Mouse (Mus musculus): ENCODE measurements around the gene Otof. TPM values are rescaled to one million over a fixed set of nuclear protein-coding genes. Genes with fewer than 3 reads are reported as not detected.

Otof gene
- polyA plus RNA-seq, 1 experiment from 2014 or later: 0.53 TPM

DNA sequence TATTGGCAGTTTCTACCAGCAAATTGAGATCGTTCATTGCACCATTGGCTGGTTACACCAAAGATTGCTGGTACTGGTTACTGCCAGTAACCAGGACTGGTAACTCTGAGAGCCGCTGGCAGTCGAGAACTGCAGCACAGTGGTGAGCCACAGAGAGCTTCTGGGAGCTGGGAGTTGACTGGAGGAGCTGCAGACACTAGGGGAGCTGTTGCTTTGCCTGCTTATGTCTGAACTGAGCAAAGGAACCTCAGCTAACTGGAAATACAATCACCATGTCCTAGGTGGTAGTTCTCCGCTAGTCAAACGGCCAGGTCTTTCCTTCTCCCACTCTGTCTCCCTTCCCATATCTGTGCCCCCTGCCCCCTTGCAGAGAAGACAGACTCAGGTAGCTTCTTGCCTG lies 19.5 kb downstream of the Otof start:
- WGBS: 70% methylated on average over 5 of the region's 5 CpGs
- ATAC-seq: no peak

GRCm38 (mm10) chr5:30440308-30440906 lies 21.3 kb downstream of the Otof start:
- Histone ChIP-seq H3K4me2 (ENCODE audit: low read depth, low read length) (no peak overlapping the region), H3K4me3 (ENCODE audit: low read length) (no peak overlapping the region), H3K27ac (ENCODE audit: low read length) (no peak overlapping the region), H3K9ac (ENCODE audit: low read depth, low read length) (no peak overlapping the region), H3K36me3 (ENCODE audit: control insufficient read depth, insufficient read depth, low read length) (no peaks in the 10 kb centered on the region), H3K4me1 (ENCODE audit: control insufficient read depth, insufficient read depth, low read length) (no peaks in the 10 kb centered on the region), H3K9me3 (ENCODE audit: control insufficient read depth, low read length) (no peaks in the 10 kb centered on the region), H3K27me3 (replicated peaks; ENCODE audit: control insufficient read depth, insufficient read depth, low read length) (no peaks in the 10 kb centered on the region)
- whole genome bisulfite sequencing: 84% methylated on average over 8 of the region's 8 CpGs
- no peak for ATAC-seq

More for the DNA sequence above, 19.5 kb downstream of the Otof start:
- Histone ChIP-seq H3K4me2 (ENCODE audit: low read depth, low read length) (no peak overlapping the region), H3K27me3 (replicated peaks; ENCODE audit: control insufficient read depth, insufficient read depth, low read length) (no peaks in the 10 kb centered on the region), H3K36me3 (ENCODE audit: control insufficient read depth, insufficient read depth, low read length) (no peaks in the 10 kb centered on the region), H3K4me3 (ENCODE audit: low read length) (no peak overlapping the region), H3K27ac (ENCODE audit: low read length) (no peak overlapping the region), H3K9ac (ENCODE audit: low read depth, low read length) (no peak overlapping the region), H3K9me3 (ENCODE audit: control insufficient read depth, low read length) (no peaks in the 10 kb centered on the region), H3K4me1 (ENCODE audit: control insufficient read depth, insufficient read depth, low read length) (no peaks in the 10 kb centered on the region)

- Histone ChIP-seq H3K4me3 (ENCODE audit: low read length) (no peak overlapping the region), H3K27me3 (replicated peaks; ENCODE audit: control insufficient read depth, insufficient read depth, low read length) (no peaks in the 10 kb centered on the region), H3K27ac (ENCODE audit: low read length) (no peak overlapping the region), H3K9ac (ENCODE audit: low read depth, low read length) (no peak overlapping the region), H3K36me3 (ENCODE audit: control insufficient read depth, insufficient read depth, low read length) (no peaks in the 10 kb centered on the region), H3K4me2 (ENCODE audit: low read depth, low read length) (no peak overlapping the region), H3K9me3 (ENCODE audit: control insufficient read depth, low read length) (no peaks in the 10 kb centered on the region), H3K4me1 (ENCODE audit: control insufficient read depth, insufficient read depth, low read length) (no peaks in the 10 kb centered on the region)
- 51% methylated on average over 2 of the region's 2 CpGs for WGBS
- ATAC-seq: no peak
Observed at GRCm38 (mm10) chr5:30438931-30439330, 22.8 kb downstream of the Otof start.

DNA sequence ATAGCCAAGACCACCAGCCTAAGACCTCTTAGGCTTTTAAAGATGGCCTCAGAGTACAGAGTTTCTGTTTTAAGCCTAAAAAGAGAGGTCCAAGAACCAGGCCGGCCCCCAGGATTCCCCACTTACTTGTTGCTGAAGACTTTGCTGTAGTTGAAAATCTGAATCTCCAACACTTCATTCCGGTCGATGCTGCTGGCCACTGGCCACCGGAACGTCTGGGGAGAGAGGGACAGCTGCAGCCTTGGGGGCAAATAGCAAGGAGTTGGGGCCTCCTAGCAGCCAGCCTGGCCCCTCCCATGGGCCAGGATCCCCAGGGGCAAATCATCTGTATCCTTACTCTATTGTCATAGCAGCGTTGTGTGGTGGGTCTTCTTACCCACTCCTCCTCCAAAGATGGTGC lies 34.3 kb downstream of the Otof start:
- WGBS: 84% methylated on average over 6 of the region's 6 CpGs
- Histone ChIP-seq H3K4me2 (ENCODE audit: low read depth, low read length) (no peak overlapping the region), H3K27ac (ENCODE audit: low read length) (no peak overlapping the region), H3K36me3 (ENCODE audit: control insufficient read depth, insufficient read depth, low read length) (no peaks in the 10 kb centered on the region), H3K4me1 (ENCODE audit: control insufficient read depth, insufficient read depth, low read length) (peaks cover 5% of the 10 kb centered on the region; the same call in 1 of the 2 replicates), H3K9me3 (ENCODE audit: control insufficient read depth, low read length) (no peaks in the 10 kb centered on the region), H3K4me3 (ENCODE audit: low read length) (no peak overlapping the region), H3K9ac (ENCODE audit: low read depth, low read length) (no peak overlapping the region), H3K27me3 (replicated peaks; ENCODE audit: control insufficient read depth, insufficient read depth, low read length) (no peaks in the 10 kb centered on the region)
- ATAC-seq: no peak

- no peaks in the 10 kb centered on the region for H3K9me3 ChIP-seq (ENCODE audit: control insufficient read depth, low read length)
- ATAC-seq: peak; percentile 66
- WGBS: 22% methylated on average over 8 of the region's 8 CpGs
Observed at GRCm38 (mm10) chr5:30423572-30424244, 38.0 kb downstream of the Otof start.

GRCm38 (mm10) chr5:30423121-30423520 lies 38.6 kb downstream of the Otof start:
- Histone ChIP-seq H3K27ac (ENCODE audit: low read length) (no peak overlapping the region), H3K36me3 (ENCODE audit: control insufficient read depth, insufficient read depth, low read length) (no peaks in the 10 kb centered on the region), H3K4me1 (ENCODE audit: control insufficient read depth, insufficient read depth, low read length) (peaks cover 5% of the 10 kb centered on the region; the same call in 1 of the 2 replicates), H3K27me3 (replicated peaks; ENCODE audit: control insufficient read depth, insufficient read depth, low read length) (no peaks in the 10 kb centered on the region), H3K9me3 (ENCODE audit: control insufficient read depth, low read length) (no peaks in the 10 kb centered on the region), H3K9ac (ENCODE audit: low read depth, low read length) (no peak overlapping the region), H3K4me3 (ENCODE audit: low read length) (no peak overlapping the region), H3K4me2 (ENCODE audit: low read depth, low read length) (no peak overlapping the region)
- ATAC-seq: no peak
- 75% methylated on average over 4 of the region's 4 CpGs for WGBS

More at GRCm38 (mm10) chr5:30423572-30424244, 38.0 kb downstream of the Otof start:
- H3K36me3 ChIP-seq (ENCODE audit: control insufficient read depth, insufficient read depth, low read length): no peaks in the 10 kb centered on the region
- peaks cover 5% of the 10 kb centered on the region; the same call in 1 of the 2 replicates for H3K4me1 ChIP-seq (ENCODE audit: control insufficient read depth, insufficient read depth, low read length)
- no peak overlapping the region for H3K27ac ChIP-seq (ENCODE audit: low read length)
- H3K27me3 ChIP-seq (replicated peaks; ENCODE audit: control insufficient read depth, insufficient read depth, low read length): no peaks in the 10 kb centered on the region
- H3K4me3 ChIP-seq (ENCODE audit: low read length): no peak overlapping the region
- H3K9ac ChIP-seq (ENCODE audit: low read depth, low read length): no peak overlapping the region
- H3K4me2 ChIP-seq (ENCODE audit: low read depth, low read length): no peak overlapping the region

DNA sequence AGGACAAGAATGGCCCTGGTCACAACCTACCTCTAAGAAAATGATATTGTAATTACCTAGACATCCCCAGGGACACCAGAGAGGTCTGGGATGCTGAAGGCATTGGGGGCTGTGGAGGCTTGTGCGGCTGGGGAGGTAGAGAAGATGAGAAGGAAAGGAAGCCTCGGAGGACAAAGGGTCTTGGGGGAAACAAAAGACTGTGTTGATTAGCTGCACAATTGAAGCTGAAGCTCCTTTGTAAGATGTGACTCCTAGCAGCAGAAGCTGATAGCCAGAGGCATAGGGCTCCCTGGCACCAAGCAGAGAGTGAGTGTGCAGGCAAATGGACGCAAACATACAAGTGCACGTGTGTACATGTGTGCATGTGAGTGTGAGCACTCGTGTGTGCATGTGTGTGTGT lies 45.1 kb downstream of the Otof start:
- H3K4me2 ChIP-seq (ENCODE audit: low read depth, low read length): no peak overlapping the region
- H3K4me1 ChIP-seq (ENCODE audit: control insufficient read depth, insufficient read depth, low read length): no peaks in the 10 kb centered on the region
- no peaks in the 10 kb centered on the region for H3K36me3 ChIP-seq (ENCODE audit: control insufficient read depth, insufficient read depth, low read length)
- H3K9ac ChIP-seq (ENCODE audit: low read depth, low read length): no peak overlapping the region
- H3K27ac ChIP-seq (ENCODE audit: low read length): no peak overlapping the region
- H3K27me3 ChIP-seq (replicated peaks; ENCODE audit: control insufficient read depth, insufficient read depth, low read length): no peaks in the 10 kb centered on the region
- H3K9me3 ChIP-seq (ENCODE audit: control insufficient read depth, low read length): no peaks in the 10 kb centered on the region
- no peak overlapping the region for H3K4me3 ChIP-seq (ENCODE audit: low read length)
- 63% methylated on average over 5 of the region's 5 CpGs for WGBS
- no peak for ATAC-seq

DNA sequence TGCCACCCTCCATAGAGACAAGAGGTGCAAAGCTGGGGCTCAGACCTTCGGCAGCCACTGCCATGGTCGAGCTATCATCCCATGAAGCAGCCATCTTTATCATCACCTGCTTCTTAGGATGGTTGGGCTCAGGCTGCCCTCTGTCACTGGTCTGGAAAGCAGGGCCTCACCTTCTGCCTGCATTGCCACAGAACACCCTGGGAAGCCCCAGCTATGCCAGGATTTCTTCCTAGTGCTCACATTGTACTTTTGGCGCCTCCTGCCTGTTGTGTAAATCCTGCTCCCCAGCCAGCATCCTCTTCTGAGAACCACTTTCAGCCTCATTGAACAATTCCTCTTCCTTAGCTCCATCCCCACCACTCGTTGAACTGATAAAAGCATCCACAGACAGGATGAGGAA lies 45.9 kb downstream of the Otof start:
- 70% methylated on average over 4 of the region's 4 CpGs for WGBS
- Histone ChIP-seq H3K4me2 (ENCODE audit: low read depth, low read length) (no peak overlapping the region), H3K36me3 (ENCODE audit: control insufficient read depth, insufficient read depth, low read length) (no peaks in the 10 kb centered on the region), H3K4me1 (ENCODE audit: control insufficient read depth, insufficient read depth, low read length) (no peaks in the 10 kb centered on the region), H3K4me3 (ENCODE audit: low read length) (no peak overlapping the region), H3K9ac (ENCODE audit: low read depth, low read length) (no peak overlapping the region), H3K27ac (ENCODE audit: low read length) (no peak overlapping the region), H3K27me3 (replicated peaks; ENCODE audit: control insufficient read depth, insufficient read depth, low read length) (no peaks in the 10 kb centered on the region), H3K9me3 (ENCODE audit: control insufficient read depth, low read length) (no peaks in the 10 kb centered on the region)
- no peak for ATAC-seq

- Histone ChIP-seq H3K27me3 (replicated peaks; ENCODE audit: control insufficient read depth, insufficient read depth, low read length) (no peaks in the 10 kb centered on the region), H3K9me3 (ENCODE audit: control insufficient read depth, low read length) (no peaks in the 10 kb centered on the region), H3K4me3 (ENCODE audit: low read length) (no peak overlapping the region), H3K9ac (ENCODE audit: low read depth, low read length) (no peak overlapping the region), H3K36me3 (ENCODE audit: control insufficient read depth, insufficient read depth, low read length) (no peaks in the 10 kb centered on the region), H3K4me2 (ENCODE audit: low read depth, low read length) (no peak overlapping the region), H3K27ac (ENCODE audit: low read length) (no peak overlapping the region), H3K4me1 (ENCODE audit: control insufficient read depth, insufficient read depth, low read length) (no peaks in the 10 kb centered on the region)
- no peak for ATAC-seq
- 58% methylated on average over 2 of the region's 2 CpGs for WGBS
Observed at GRCm38 (mm10) chr5:30415381-30415780, 46.4 kb downstream of the Otof start.

Data from intestine, embryonic 16.5 days (tissue).